Comparison of ENCODE assay signal across 12 mouse cellular contexts in genomic region chr7:116715234-116716046, GRCm38 (mm10).
A peak's percentile ranks its signal among the peaks of the same experiment; 100 is the strongest.
DNase-seq lines count a peak whose midpoint lies in the region; ATAC-seq lines count a peak whose summit lies in the region.
"Had no signal": no experiment of that assay in that cellular context is flagged by ENCODE, and none has a peak within 500 bp of the region (broad histone marks: within the 10 kb centered on the region; RNA-seq: fewer than 3 reads in every experiment).

No protein-coding gene starts in this region.

- H3K27ac ChIP-seq in forebrain, embryonic 11.5 days (ENCODE audit: low read depth, low read length) = no peak overlapping the region
- H3K27ac ChIP-seq: forebrain, embryonic 10.5 days had no signal

- DNase-seq in gastrocnemius, postnatal 25 days = peak; percentile 57
- no peak for DNase-seq in gastrocnemius, adult 18-20 months (ENCODE audit: low spot score)
- DNase-seq in T-cell, adult 2 months (ENCODE audit: low spot score) = peak; percentile 19
- DNase-seq in heart, postnatal 10 days = peak; percentile 32 to 35
- DNase-seq in kidney, postnatal 10 days = peak; percentile 21
- DNase-seq in forebrain, embryonic 11.5 days (ENCODE audit: low spot score) = no peak
- no peak for DNase-seq in ovary, postnatal 14 days (ENCODE audit: low spot score)
- DNase-seq: thymus, postnatal 14 days had no signal

- no peaks in the 10 kb centered on the region for H3K9me3 ChIP-seq in forebrain, embryonic 11.5 days (ENCODE audit: control insufficient read depth, low read length)
- H3K9me3 ChIP-seq: forebrain, embryonic 10.5 days had no signal

- H3K36me3 ChIP-seq in forebrain, embryonic 11.5 days (ENCODE audit: control insufficient read depth, insufficient read depth, low read length) = no peaks in the 10 kb centered on the region
- H3K36me3 ChIP-seq: forebrain, embryonic 10.5 days had no signal

- no peak overlapping the region for H3K9ac ChIP-seq in forebrain, embryonic 11.5 days (ENCODE audit: low read length)

- H3K4me2 ChIP-seq in forebrain, embryonic 11.5 days (ENCODE audit: low read depth, low read length, severe bottlenecking) = no peak overlapping the region
- H3K4me2 ChIP-seq: liver, embryonic 11.5 days had no signal

- H3K4me3 ChIP-seq in forebrain, embryonic 11.5 days (ENCODE audit: low read depth, low read length) = no peak overlapping the region
- H3K4me3 ChIP-seq: forebrain, embryonic 10.5 days had no signal

- ATAC-seq in forebrain, embryonic 11.5 days (replicated peaks; ENCODE audit: low FRiP score) = no peak
- ATAC-seq in megakaryocyte, adult 5-6 weeks (ENCODE audit: poor library complexity, severe bottlenecking) = no peak
- ATAC-seq: intestine, postnatal 0 days had no signal

- intact Hi-C loops in heart, postnatal 10 days (cut with DNase I) = no loop called here

- no peaks in the 10 kb centered on the region for H3K4me1 ChIP-seq in forebrain, embryonic 11.5 days (replicated peaks; ENCODE audit: control insufficient read depth, insufficient read depth, low read length)
- H3K4me1 ChIP-seq: forebrain, embryonic 10.5 days had no signal

- H3K27me3 ChIP-seq in forebrain, embryonic 11.5 days (ENCODE audit: control insufficient read depth, insufficient read depth, low read length) = no peaks in the 10 kb centered on the region

- 77% methylated on average over 10 of the region's 10 CpGs for WGBS in forebrain, embryonic 11.5 days

Comparison
In these comparisons a context has a peak if more than half of its experiments do, and no peak if none do; other contexts are left out.
1. DNase-seq: peak in gastrocnemius, postnatal 25 days (single experiment), T-cell, adult 2 months (single experiment), heart, postnatal 10 days (2 of 2) and kidney, postnatal 10 days (single experiment); none in gastrocnemius, adult 18-20 months (single experiment), forebrain, embryonic 11.5 days (single experiment) and ovary, postnatal 14 days (single experiment).